Mouse (Mus musculus): Measurements from ENCODE around the gene Epn2. TPM values are rescaled to one million over a fixed set of nuclear protein-coding genes. Genes with fewer than 3 reads are reported as not detected.

Epn2 gene
- polyA plus RNA-seq, 1 experiment from 2014 or later: 65.6 TPM

- Histone ChIP-seq H3K4me1 (replicated peaks; ENCODE audit: control insufficient read depth, insufficient read depth, low read length) (no peaks in the 10 kb centered on the region), H3K27me3 (ENCODE audit: control insufficient read depth, insufficient read depth, low read length) (no peaks in the 10 kb centered on the region), H3K27ac (no peak overlapping the region), H3K9me3 (ENCODE audit: control insufficient read depth, low read length) (no peaks in the 10 kb centered on the region), H3K36me3 (replicated peaks; ENCODE audit: control insufficient read depth, insufficient read depth) (no peaks in the 10 kb centered on the region), H3K4me2 (replicated peaks) (no peak overlapping the region), H3K9ac (no peak overlapping the region), H3K4me3 (replicated peaks; ENCODE audit: low read length) (no peak overlapping the region)
- no peak for ATAC-seq (ENCODE audit: low FRiP score)
- DNase-seq (ENCODE audit: low spot score): no peak
- 82% methylated on average over 7 of the region's 7 CpGs for WGBS
Observed at GRCm38 (mm10) chr11:61617293-61617975, 37.9 kb upstream of the Epn2 start.

- Histone ChIP-seq H3K27ac (no peak overlapping the region), H3K9ac (no peak overlapping the region), H3K4me1 (replicated peaks; ENCODE audit: control insufficient read depth, insufficient read depth, low read length) (no peaks in the 10 kb centered on the region), H3K9me3 (ENCODE audit: control insufficient read depth, low read length) (no peaks in the 10 kb centered on the region), H3K36me3 (replicated peaks; ENCODE audit: control insufficient read depth, insufficient read depth) (no peaks in the 10 kb centered on the region), H3K27me3 (ENCODE audit: control insufficient read depth, insufficient read depth, low read length) (no peaks in the 10 kb centered on the region), H3K4me3 (replicated peaks; ENCODE audit: low read length) (no peak overlapping the region), H3K4me2 (replicated peaks) (no peak overlapping the region)
- DNase-seq (ENCODE audit: low spot score) (no peak), ATAC-seq (ENCODE audit: low FRiP score) (no peak)
- WGBS: 53% methylated on average over 9 of the region's 9 CpGs
Observed at GRCm38 (mm10) chr11:61616523-61617292, 37.2 kb upstream of the Epn2 start.

GRCm38 (mm10) chr11:61615686-61616522 is 36.4 kb upstream of the Epn2 start:
- ATAC-seq (ENCODE audit: low FRiP score): 0 out of 2 replicates have a peak, but pooled peaks have one; percentile 61
- Histone ChIP-seq H3K9ac (peak overlapping the region; percentile 46), H3K36me3 (replicated peaks; ENCODE audit: control insufficient read depth, insufficient read depth) (no peaks in the 10 kb centered on the region), H3K4me1 (replicated peaks; ENCODE audit: control insufficient read depth, insufficient read depth, low read length) (no peaks in the 10 kb centered on the region), H3K27ac (no peak overlapping the region), H3K4me3 (replicated peaks; ENCODE audit: low read length) (no peak overlapping the region), H3K9me3 (ENCODE audit: control insufficient read depth, low read length) (no peaks in the 10 kb centered on the region), H3K4me2 (replicated peaks) (peak overlapping the region; percentile 45), H3K27me3 (ENCODE audit: control insufficient read depth, insufficient read depth, low read length) (no peaks in the 10 kb centered on the region)
- 16% methylated on average over 20 of the region's 22 CpGs for WGBS
- DNase-seq (ENCODE audit: low spot score): no peak

GRCm38 (mm10) chr11:61614401-61614800 is 34.9 kb upstream of the Epn2 start:
- no peaks in the 10 kb centered on the region for H3K36me3 ChIP-seq (replicated peaks; ENCODE audit: control insufficient read depth, insufficient read depth)
- no peaks in the 10 kb centered on the region for H3K9me3 ChIP-seq (ENCODE audit: control insufficient read depth, low read length)
- no peaks in the 10 kb centered on the region for H3K27me3 ChIP-seq (ENCODE audit: control insufficient read depth, insufficient read depth, low read length)
- no peak overlapping the region for H3K9ac ChIP-seq
- DNase-seq (ENCODE audit: low spot score): no peak
- H3K4me1 ChIP-seq (replicated peaks; ENCODE audit: control insufficient read depth, insufficient read depth, low read length): no peaks in the 10 kb centered on the region
- ATAC-seq (ENCODE audit: low FRiP score): no peak
- H3K27ac ChIP-seq: no peak overlapping the region
- no peak overlapping the region for H3K4me2 ChIP-seq (replicated peaks)
- no peak overlapping the region for H3K4me3 ChIP-seq (replicated peaks; ENCODE audit: low read length)
- 74% methylated on average over 5 of the region's 5 CpGs for WGBS

- Histone ChIP-seq H3K27ac (no peak overlapping the region), H3K27me3 (ENCODE audit: control insufficient read depth, insufficient read depth, low read length) (no peaks in the 10 kb centered on the region), H3K4me3 (replicated peaks; ENCODE audit: low read length) (no peak overlapping the region), H3K9me3 (ENCODE audit: control insufficient read depth, low read length) (peaks cover 4% of the 10 kb centered on the region; the same call in 1 of the 2 replicates), H3K36me3 (replicated peaks; ENCODE audit: control insufficient read depth, insufficient read depth) (no peaks in the 10 kb centered on the region), H3K4me2 (replicated peaks) (no peak overlapping the region), H3K9ac (no peak overlapping the region), H3K4me1 (replicated peaks; ENCODE audit: control insufficient read depth, insufficient read depth, low read length) (no peaks in the 10 kb centered on the region)
- no peak for ATAC-seq (ENCODE audit: low FRiP score)
- no peak for DNase-seq (ENCODE audit: low spot score)
- 83% methylated on average over 4 of the region's 4 CpGs for WGBS
Observed at GRCm38 (mm10) chr11:61612116-61612635, 32.7 kb upstream of the Epn2 start.

GRCm38 (mm10) chr11:61611197-61611596 is 31.7 kb upstream of the Epn2 start:
- H3K4me1 ChIP-seq (replicated peaks; ENCODE audit: control insufficient read depth, insufficient read depth, low read length): no peaks in the 10 kb centered on the region
- ATAC-seq (ENCODE audit: low FRiP score): no peak
- 77% methylated on average over 3 of the region's 3 CpGs for WGBS
- H3K27ac ChIP-seq: no peak overlapping the region
- no peaks in the 10 kb centered on the region for H3K36me3 ChIP-seq (replicated peaks; ENCODE audit: control insufficient read depth, insufficient read depth)
- no peaks in the 10 kb centered on the region for H3K27me3 ChIP-seq (ENCODE audit: control insufficient read depth, insufficient read depth, low read length)
- H3K4me3 ChIP-seq (replicated peaks; ENCODE audit: low read length): no peak overlapping the region
- H3K9me3 ChIP-seq (ENCODE audit: control insufficient read depth, low read length): peaks cover 4% of the 10 kb centered on the region; the same call in 1 of the 2 replicates
- no peak overlapping the region for H3K4me2 ChIP-seq (replicated peaks)
- no peak for DNase-seq (ENCODE audit: low spot score)
- H3K9ac ChIP-seq: no peak overlapping the region

GRCm38 (mm10) chr11:61608072-61608471 is 28.6 kb upstream of the Epn2 start:
- Histone ChIP-seq H3K27me3 (ENCODE audit: control insufficient read depth, insufficient read depth, low read length) (no peaks in the 10 kb centered on the region), H3K9me3 (ENCODE audit: control insufficient read depth, low read length) (peaks cover 4% of the 10 kb centered on the region; the same call in 1 of the 2 replicates), H3K9ac (no peak overlapping the region), H3K4me1 (replicated peaks; ENCODE audit: control insufficient read depth, insufficient read depth, low read length) (no peaks in the 10 kb centered on the region), H3K27ac (no peak overlapping the region), H3K36me3 (replicated peaks; ENCODE audit: control insufficient read depth, insufficient read depth) (no peaks in the 10 kb centered on the region), H3K4me3 (replicated peaks; ENCODE audit: low read length) (no peak overlapping the region), H3K4me2 (replicated peaks) (no peak overlapping the region)
- DNase-seq (ENCODE audit: low spot score) (no peak), ATAC-seq (ENCODE audit: low FRiP score) (no peak)
- 87% methylated on average over 4 of the region's 4 CpGs for whole genome bisulfite sequencing

- WGBS: 87% methylated on average over 7 of the region's 7 CpGs
- H3K27me3 ChIP-seq (ENCODE audit: control insufficient read depth, insufficient read depth, low read length): no peaks in the 10 kb centered on the region
- H3K9ac ChIP-seq: no peak overlapping the region
- H3K36me3 ChIP-seq (replicated peaks; ENCODE audit: control insufficient read depth, insufficient read depth): no peaks in the 10 kb centered on the region
- no peaks in the 10 kb centered on the region for H3K9me3 ChIP-seq (ENCODE audit: control insufficient read depth, low read length)
- H3K4me2 ChIP-seq (replicated peaks): no peak overlapping the region
- DNase-seq (ENCODE audit: low spot score) (no peak), ATAC-seq (ENCODE audit: low FRiP score) (no peak)
- no peak overlapping the region for H3K27ac ChIP-seq
- H3K4me3 ChIP-seq (replicated peaks; ENCODE audit: low read length): no peak overlapping the region
- no peaks in the 10 kb centered on the region for H3K4me1 ChIP-seq (replicated peaks; ENCODE audit: control insufficient read depth, insufficient read depth, low read length)
Observed at GRCm38 (mm10) chr11:61602705-61603104, 23.2 kb upstream of the Epn2 start.

- no peaks in the 10 kb centered on the region for H3K27me3 ChIP-seq (ENCODE audit: control insufficient read depth, insufficient read depth, low read length)
- ATAC-seq (ENCODE audit: low FRiP score): no peak
- H3K9ac ChIP-seq: no peak overlapping the region
- H3K9me3 ChIP-seq (ENCODE audit: control insufficient read depth, low read length): no peaks in the 10 kb centered on the region
- H3K27ac ChIP-seq: no peak overlapping the region
- no peaks in the 10 kb centered on the region for H3K36me3 ChIP-seq (replicated peaks; ENCODE audit: control insufficient read depth, insufficient read depth)
- no peak for DNase-seq (ENCODE audit: low spot score)
- H3K4me2 ChIP-seq (replicated peaks): no peak overlapping the region
- 53% methylated on average over 3 of the region's 3 CpGs for WGBS
- H3K4me3 ChIP-seq (replicated peaks; ENCODE audit: low read length): no peak overlapping the region
- no peaks in the 10 kb centered on the region for H3K4me1 ChIP-seq (replicated peaks; ENCODE audit: control insufficient read depth, insufficient read depth, low read length)
Observed at GRCm38 (mm10) chr11:61601465-61601864, 22.0 kb upstream of the Epn2 start.

Measured in hindbrain, embryonic 14.5 days (tissue).